In genomic region chr13:55412643-55413307, GRCm38 (mm10) we compare ENCODE assay signal across 23 mouse cellular contexts. TPM values are rescaled to one million over a fixed set of nuclear protein-coding genes. Genes with fewer than 3 reads are reported as not detected.
DNase-seq lines count a peak whose midpoint lies in the region; ATAC-seq and TF ChIP-seq lines count a peak whose summit lies in the region.
"Had no signal": no experiment of that assay in that cellular context is flagged by ENCODE, and none has a peak within 500 bp of the region (broad histone marks: within the 10 kb centered on the region; RNA-seq: fewer than 3 reads in every experiment).

No protein-coding gene starts in this region.

- WGBS in kidney, adult 2 months: 59% methylated on average over 13 of the region's 13 CpGs

- no peak for TF ChIP-seq CTCF in kidney, adult 2 months (conservative IDR thresholded peaks at IDR 0.05; ENCODE audit: insufficient read depth, insufficient read length, low read depth, low read length)

- H3K36me3 ChIP-seq in kidney, adult 2 months (ENCODE audit: control insufficient read depth, insufficient read depth, low read length): no peaks in the 10 kb centered on the region; the same call in 1 of the 2 replicates
- H3K36me3 ChIP-seq: forebrain, embryonic 10.5 days; heart, embryonic 13.5 days; kidney, embryonic 15.5 days; limb, embryonic 12.5 days; midbrain, embryonic 12.5 days had no signal

- DNase-seq in kidney, adult 2 months: peak; percentile 51
- DNase-seq in kidney, adult 11 months: no peak
- peak; percentile 21 for DNase-seq in thymus, postnatal 14 days
- no peak for DNase-seq in thymus, postnatal 25 days
- DNase-seq in gastrocnemius, postnatal 36 days: no peak
- DNase-seq: adrenal gland, postnatal 14 days; cerebellum, adult 8-10 months; gastrocnemius, postnatal 25 days; heart, postnatal 4 days had no signal

- TF ChIP-seq POLR2A in kidney, adult 2 months (IDR thresholded peaks at IDR 0.05; ENCODE audit: low read depth, low read length): peak; percentile 23

- no peaks in the 10 kb centered on the region for H3K27me3 ChIP-seq in kidney, adult 2 months (replicated peaks; ENCODE audit: control insufficient read depth, insufficient read depth, low read length)

- H3K27ac ChIP-seq in kidney, adult 2 months (ENCODE audit: insufficient read depth, low read depth, low read length): no peak overlapping the region
- H3K27ac ChIP-seq: forebrain, embryonic 10.5 days; heart, embryonic 13.5 days; hindbrain, postnatal 0 days; kidney, embryonic 15.5 days; limb, embryonic 12.5 days; liver, embryonic 14.5 days; midbrain, embryonic 12.5 days had no signal

- intact Hi-C loops in gastrocnemius, postnatal 36 days (cut with DNase I): no loop called here

- H3K4me1 ChIP-seq in kidney, adult 2 months (ENCODE audit: control insufficient read depth, insufficient read depth, low read length): no peaks in the 10 kb centered on the region

- ATAC-seq in hematopoietic stem cell, adult 5-6 weeks (replicated peaks in 1 of 2; ENCODE audit: insufficient read depth in 1 of 2, low FRiP score in 2 of 2, low TSS enrichment in 1 of 2, low read depth in 1 of 2, poor library complexity in 2 of 2, severe bottlenecking in 2 of 2): peak; percentile 44 to 46
- no peak for ATAC-seq in frontal cortex, adult (ENCODE audit: low TSS enrichment)
- ATAC-seq: CD4-positive, CD25-positive, alpha-beta regulatory T cell, adult 4 months; hindbrain, postnatal 0 days; lung, postnatal 0 days had no signal

- H3K4me3 ChIP-seq in kidney, adult 2 months (ENCODE audit: insufficient read depth, low read depth, low read length): no peak overlapping the region
- H3K4me3 ChIP-seq: forebrain, embryonic 10.5 days; heart, embryonic 13.5 days; kidney, embryonic 15.5 days; limb, embryonic 12.5 days; midbrain, embryonic 12.5 days had no signal

RNA-seq across cellular contexts. Expression of gene Pfn3, which starts 2.3 kb away (rescaled TPM):
- not detected in 2 replicates for polyA plus RNA-seq in kidney, adult 2 months (2012; rRNA removed)
- not detected in 2 replicates for total RNA-seq in hematopoietic stem cell, adult 5-6 weeks (2017)
- not detected for total RNA-seq in gastrocnemius, postnatal 36 days (2021)
- total RNA-seq: adrenal gland, postnatal 14 days; gastrocnemius, postnatal 25 days; heart, postnatal 4 days; left cerebral cortex, adult 8-10 months had no signal
- polyA plus RNA-seq: CD4-positive, CD25-positive, alpha-beta regulatory T cell, adult 4 months; forebrain, embryonic 10.5 days; heart, embryonic 13.5 days; kidney, embryonic 15.5 days; limb, embryonic 12.5 days; liver, embryonic 14.5 days; lung, postnatal 0 days; midbrain, embryonic 12.5 days had no signal

RNA-seq across cellular contexts. Expression of gene F12, which starts 13.8 kb away (rescaled TPM):
- 0.03 and 0.07 TPM in 2 replicates for polyA plus RNA-seq in kidney, adult 2 months (2012; rRNA removed)
- total RNA-seq in hematopoietic stem cell, adult 5-6 weeks (2017): not detected in 2 replicates
- not detected for total RNA-seq in gastrocnemius, postnatal 36 days (2021)
- total RNA-seq: gastrocnemius, postnatal 25 days; heart, postnatal 4 days; hindbrain, postnatal 0 days had no signal
- polyA plus RNA-seq: CD4-positive, CD25-positive, alpha-beta regulatory T cell, adult 4 months; embryonic facial prominence, embryonic 14.5 days; forebrain, embryonic 10.5 days; limb, embryonic 12.5 days; lung, postnatal 0 days; midbrain, embryonic 12.5 days; neural tube, embryonic 14.5 days had no signal

RNA-seq across cellular contexts. Expression of gene Slc34a1, which starts 14.8 kb away (rescaled TPM):
- 9,073 and 10,701 TPM in 2 replicates for polyA plus RNA-seq in kidney, adult 2 months (2012; rRNA removed)
- not detected in 2 replicates for total RNA-seq in hematopoietic stem cell, adult 5-6 weeks (2017)
- total RNA-seq in gastrocnemius, postnatal 36 days (2021): not detected
- total RNA-seq: gastrocnemius, postnatal 25 days; heart, postnatal 4 days; hindbrain, postnatal 0 days had no signal
- polyA plus RNA-seq: CD4-positive, CD25-positive, alpha-beta regulatory T cell, adult 4 months; embryonic facial prominence, embryonic 14.5 days; forebrain, embryonic 10.5 days; heart, embryonic 13.5 days; hindbrain, postnatal 0 days; limb, embryonic 12.5 days; lung, postnatal 0 days had no signal

RNA-seq across cellular contexts. Expression of gene Grk6, which starts 32.1 kb away (rescaled TPM):
- polyA plus RNA-seq in kidney, adult 2 months (2012; rRNA removed): 23.4 and 27.4 TPM in 2 replicates
- 77.8 and 80.9 TPM in 2 replicates for total RNA-seq in hematopoietic stem cell, adult 5-6 weeks (2017)
- total RNA-seq in gastrocnemius, postnatal 36 days (2021): 10 to 100 TPM in 1 of 2 experiments, 1 to 10 TPM in 1; 9.1 to 10.8 TPM

RNA-seq across cellular contexts. Expression of gene Rgs14, which starts 43.2 kb away (rescaled TPM):
- 3.3 and 4.2 TPM in 2 replicates for polyA plus RNA-seq in kidney, adult 2 months (2012; rRNA removed)
- total RNA-seq in hematopoietic stem cell, adult 5-6 weeks (2017): 10.7 and 13.7 TPM in 2 replicates
- total RNA-seq in gastrocnemius, postnatal 36 days (2021): under 1 TPM; 0.27 to 0.48 TPM

Comparison
In these comparisons a context has a peak if more than half of its experiments do, and no peak if none do; other contexts are left out.
1. DNase-seq: peak in kidney, adult 2 months (single experiment) and thymus, postnatal 14 days (single experiment); none in kidney, adult 11 months (single experiment), thymus, postnatal 25 days (single experiment) and gastrocnemius, postnatal 36 days (0 of 2).